Comparison of ENCODE assay signal across 8 mouse cellular contexts in the genomic region with DNA sequence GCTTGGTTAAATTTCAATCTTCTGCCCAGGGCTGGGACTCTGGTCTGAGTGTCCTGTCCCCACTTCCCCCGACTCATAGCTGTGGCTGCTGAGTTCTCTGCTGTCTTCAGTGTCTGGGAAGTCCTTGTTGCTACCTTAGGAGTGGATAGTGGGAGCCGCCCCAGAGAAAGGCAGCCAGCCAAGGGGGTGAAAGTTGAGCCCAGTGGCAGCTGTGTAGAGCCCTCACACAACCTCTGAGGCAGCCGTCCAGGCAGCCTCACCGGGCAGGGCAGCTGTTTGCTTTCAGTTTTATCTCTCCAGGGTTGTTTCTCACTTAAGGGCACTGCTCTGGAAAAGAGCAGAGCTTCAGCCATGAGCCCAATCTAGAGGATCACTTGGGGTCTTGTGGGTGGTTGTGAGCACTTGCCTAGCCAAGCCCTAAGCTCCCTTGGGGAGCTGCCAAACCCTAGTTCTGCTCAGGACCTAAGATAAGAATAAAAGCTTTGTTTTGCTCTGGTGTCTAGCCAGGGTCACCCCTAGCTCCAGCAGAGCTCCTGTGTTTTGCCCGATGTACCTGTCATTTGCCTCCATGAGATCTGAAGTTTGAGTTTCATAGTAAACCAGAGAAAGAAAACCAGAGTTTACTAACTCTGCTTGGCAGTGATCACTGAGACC. TPM values are rescaled to one million over a fixed set of nuclear protein-coding genes. Genes with fewer than 3 reads are reported as not detected.
A peak's percentile ranks its signal among the peaks of the same experiment; 100 is the strongest.
DNase-seq lines count a peak whose midpoint lies in the region; ATAC-seq and TF ChIP-seq lines count a peak whose summit lies in the region.

No protein-coding gene starts in this region.

- TF ChIP-seq CTCF in forebrain, postnatal 0 days (IDR thresholded peaks at IDR 0.05; ENCODE audit: low read depth): no peak

- H3K36me3 ChIP-seq in forebrain, postnatal 0 days (ENCODE audit: insufficient read depth): peaks cover 19% of the 10 kb centered on the region
- H3K36me3 ChIP-seq in forebrain, embryonic 12.5 days (replicated peaks): peaks cover 65% of the 10 kb centered on the region
- peaks cover 37% of the 10 kb centered on the region; the same call in 1 of the 2 replicates for H3K36me3 ChIP-seq in heart, embryonic 10.5 days
- peaks cover 15% of the 10 kb centered on the region; the same call in 1 of the 2 replicates for H3K36me3 ChIP-seq in kidney, embryonic 16.5 days (ENCODE audit: insufficient read depth, low read length)

- no peaks in the 10 kb centered on the region for H3K27me3 ChIP-seq in forebrain, postnatal 0 days (ENCODE audit: insufficient read depth, low read length)
- no peaks in the 10 kb centered on the region for H3K27me3 ChIP-seq in forebrain, embryonic 12.5 days
- H3K27me3 ChIP-seq in heart, embryonic 10.5 days (ENCODE audit: insufficient read depth, poor library complexity, severe bottlenecking): no peaks in the 10 kb centered on the region
- no peaks in the 10 kb centered on the region for H3K27me3 ChIP-seq in kidney, embryonic 16.5 days (ENCODE audit: insufficient read depth, low read length)

- H3K9ac ChIP-seq in forebrain, postnatal 0 days: no peak overlapping the region
- no peak overlapping the region for H3K9ac ChIP-seq in forebrain, embryonic 12.5 days
- H3K9ac ChIP-seq in kidney, embryonic 16.5 days (replicated peaks; ENCODE audit: low read length): peak overlapping the region; percentile 51

- H3K4me2 ChIP-seq in forebrain, postnatal 0 days (ENCODE audit: low read depth): no peak overlapping the region
- H3K4me2 ChIP-seq in forebrain, embryonic 12.5 days: no peak overlapping the region
- no peak overlapping the region; the same call in 1 of the 2 replicates for H3K4me2 ChIP-seq in kidney, embryonic 16.5 days (replicated peaks; ENCODE audit: low read depth, low read length)

- no peaks in the 10 kb centered on the region for H3K4me1 ChIP-seq in forebrain, postnatal 0 days (ENCODE audit: insufficient read depth)
- H3K4me1 ChIP-seq in forebrain, embryonic 12.5 days: no peaks in the 10 kb centered on the region
- peaks cover 34% of the 10 kb centered on the region for H3K4me1 ChIP-seq in brown adipose tissue, adult 24 weeks (ENCODE audit: control insufficient read depth, insufficient read depth, insufficient read length, low read length)
- H3K4me1 ChIP-seq in heart, embryonic 10.5 days: peaks cover 39% of the 10 kb centered on the region
- H3K4me1 ChIP-seq in kidney, embryonic 16.5 days (ENCODE audit: insufficient read depth, low read length): peaks cover 15% of the 10 kb centered on the region

- WGBS in forebrain, postnatal 0 days: 42% methylated on average over 5 of the region's 5 CpGs
- 89% methylated on average over 5 of the region's 5 CpGs for WGBS in forebrain, embryonic 12.5 days
- 20% methylated on average over 5 of the region's 5 CpGs for WGBS in heart, embryonic 10.5 days
- WGBS in kidney, embryonic 16.5 days: 27% methylated on average over 5 of the region's 5 CpGs

- peak; percentile 32; the same call in 1 of the 2 replicates for ATAC-seq in forebrain, postnatal 0 days
- no peak for ATAC-seq in forebrain, embryonic 12.5 days (ENCODE audit: low FRiP score)
- ATAC-seq in kidney, embryonic 16.5 days (ENCODE audit: low FRiP score, low TSS enrichment): peak; percentile 77
- no peak for ATAC-seq in monocyte, adult 5-6 weeks (replicated peaks; ENCODE audit: insufficient number of reproducible peaks, low FRiP score, low TSS enrichment, poor library complexity, severe bottlenecking)

- H3K27ac ChIP-seq in forebrain, postnatal 0 days (ENCODE audit: low read depth, low read length): 0 out of 2 replicates have a peak overlapping the region, but pooled peaks have one; percentile 40
- no peak overlapping the region for H3K27ac ChIP-seq in forebrain, embryonic 12.5 days
- peak overlapping the region; percentile 97 for H3K27ac ChIP-seq in brown adipose tissue, adult 24 weeks (replicated peaks; ENCODE audit: low read depth, low read length)
- peak overlapping the region; percentile 79 for H3K27ac ChIP-seq in heart, embryonic 10.5 days
- peak overlapping the region; percentile 81 for H3K27ac ChIP-seq in kidney, embryonic 16.5 days (ENCODE audit: low read length)

- DNase-seq in forebrain, postnatal 0 days: peak; percentile 18
- peak; percentile 85 for DNase-seq in heart, embryonic 10.5 days (ENCODE audit: low spot score)
- DNase-seq in lung, postnatal 14 days: peak; percentile 90
- DNase-seq in urinary bladder, postnatal 10 days (ENCODE audit: low spot score): peak; percentile 36

- no peaks in the 10 kb centered on the region for H3K9me3 ChIP-seq in forebrain, postnatal 0 days (ENCODE audit: low read length)
- H3K9me3 ChIP-seq in forebrain, embryonic 12.5 days: no peaks in the 10 kb centered on the region
- H3K9me3 ChIP-seq in heart, embryonic 10.5 days: no peaks in the 10 kb centered on the region
- no peaks in the 10 kb centered on the region for H3K9me3 ChIP-seq in kidney, embryonic 16.5 days (ENCODE audit: low read length)

- no peak overlapping the region for H3K4me3 ChIP-seq in forebrain, postnatal 0 days (ENCODE audit: low read depth, low read length)
- no peak overlapping the region for H3K4me3 ChIP-seq in forebrain, embryonic 12.5 days (replicated peaks)
- H3K4me3 ChIP-seq in brown adipose tissue, adult 24 weeks (ENCODE audit: insufficient read depth, low read depth, low read length): 0 out of 2 replicates have a peak overlapping the region, but pooled peaks have one; percentile 16
- peak overlapping the region; percentile 36 for H3K4me3 ChIP-seq in heart, embryonic 10.5 days
- H3K4me3 ChIP-seq in kidney, embryonic 16.5 days (ENCODE audit: low read length): no peak overlapping the region

RNA-seq across cellular contexts. Expression of a gene that starts 7.0 kb away (rescaled TPM):
- 0.15 and 0.19 TPM in 2 replicates for total RNA-seq in forebrain, postnatal 0 days (2014; rRNA removed)
- polyA plus RNA-seq in forebrain, postnatal 0 days (2015; fragmentation: Nextera tagmentation; extraction: Ambion mirVana): not detected in 2 replicates
- not detected in 2 replicates for polyA plus RNA-seq in forebrain, embryonic 12.5 days (2016; fragmentation: Nextera tagmentation; extraction: Ambion mirVana)
- 61.6 and 107 TPM in 2 replicates for polyA plus RNA-seq in brown adipose tissue, adult 24 weeks (2012; ENCODE audit: insufficient read depth, insufficient read length, missing spikeins)
- 0.05 and 0.14 TPM in 2 replicates for polyA plus RNA-seq in heart, embryonic 10.5 days (2016; fragmentation: Nextera tagmentation; extraction: Ambion mirVana)
- polyA plus RNA-seq in kidney, embryonic 16.5 days (2015; fragmentation: Nextera tagmentation; extraction: Ambion mirVana): 0.09 and 0.14 TPM in 2 replicates
- 0.29 TPM in 1 of 3 replicates, not detected in the others for total RNA-seq in monocyte, adult 5-6 weeks (2017)

RNA-seq across cellular contexts. Expression of a gene that starts 27.4 kb away (rescaled TPM):
- total RNA-seq in forebrain, postnatal 0 days (2014; rRNA removed): 28.9 and 88.3 TPM in 2 replicates
- polyA plus RNA-seq in forebrain, postnatal 0 days (2015; fragmentation: Nextera tagmentation; extraction: Ambion mirVana): 83.6 and 106 TPM in 2 replicates
- polyA plus RNA-seq in forebrain, embryonic 12.5 days (2016; fragmentation: Nextera tagmentation; extraction: Ambion mirVana): 83.8 and 93.1 TPM in 2 replicates
- polyA plus RNA-seq in brown adipose tissue, adult 24 weeks (2012; ENCODE audit: insufficient read depth, insufficient read length, missing spikeins): 54.8 and 55.8 TPM in 2 replicates
- polyA plus RNA-seq in heart, embryonic 10.5 days (2016; fragmentation: Nextera tagmentation; extraction: Ambion mirVana): 165 and 231 TPM in 2 replicates
- polyA plus RNA-seq in kidney, embryonic 16.5 days (2015; fragmentation: Nextera tagmentation; extraction: Ambion mirVana): 221 and 250 TPM in 2 replicates
- total RNA-seq in monocyte, adult 5-6 weeks (2017): 334 to 441 TPM (median 351 TPM) in 3 replicates

RNA-seq across cellular contexts. Expression of a gene that starts 49.0 kb away (rescaled TPM):
- total RNA-seq in forebrain, postnatal 0 days (2014; rRNA removed): 3.4 TPM in 2 replicates
- polyA plus RNA-seq in forebrain, postnatal 0 days (2015; fragmentation: Nextera tagmentation; extraction: Ambion mirVana): 4.0 and 7.0 TPM in 2 replicates
- 0.67 and 1.1 TPM in 2 replicates for polyA plus RNA-seq in forebrain, embryonic 12.5 days (2016; fragmentation: Nextera tagmentation; extraction: Ambion mirVana)
- 2.6 and 2.7 TPM in 2 replicates for polyA plus RNA-seq in brown adipose tissue, adult 24 weeks (2012; ENCODE audit: insufficient read depth, insufficient read length, missing spikeins)
- 0.22 and 0.35 TPM in 2 replicates for polyA plus RNA-seq in heart, embryonic 10.5 days (2016; fragmentation: Nextera tagmentation; extraction: Ambion mirVana)
- 0.50 and 0.60 TPM in 2 replicates for polyA plus RNA-seq in kidney, embryonic 16.5 days (2015; fragmentation: Nextera tagmentation; extraction: Ambion mirVana)
- total RNA-seq in monocyte, adult 5-6 weeks (2017): 1.7 to 3.6 TPM in 2 of 3 replicates, not detected in the other

Comparison
In these comparisons a context has a peak if more than half of its experiments do, and no peak if none do; other contexts are left out.
1. ATAC-seq: peak in forebrain, postnatal 0 days (single experiment) and kidney, embryonic 16.5 days (single experiment); none in forebrain, embryonic 12.5 days (single experiment) and monocyte, adult 5-6 weeks (single experiment).
2. DNase-seq: peak in every context shown above with its lines; median percentile 90 in lung, postnatal 14 days; 85 in heart, embryonic 10.5 days; 36 in urinary bladder, postnatal 10 days; 18 in forebrain, postnatal 0 days.
3. H3K4me3 ChIP-seq: peak in brown adipose tissue, adult 24 weeks (single experiment) and heart, embryonic 10.5 days (single experiment); none in forebrain, postnatal 0 days (single experiment), forebrain, embryonic 12.5 days (single experiment) and kidney, embryonic 16.5 days (single experiment).
4. RNA of a gene that starts 7.0 kb away (polyA plus RNA-seq): 61.6 to 107 TPM in brown adipose tissue, adult 24 weeks; 0.09 to 0.14 TPM in kidney, embryonic 16.5 days, 0.05 to 0.14 TPM in heart, embryonic 10.5 days, not detected in forebrain, postnatal 0 days and not detected in forebrain, embryonic 12.5 days; every median in the first group is over 10 times any median in the second.